Mouse (Mus musculus) cerebellum, adult 9-11 months (tissue): Measurements from ENCODE around the gene Sardh.
A peak's percentile ranks its signal among the peaks of the same experiment; 100 is the strongest.

Source experiments
- DNase-seq: peaks from one replicate; pipeline ENCODE4 v3.0.0; 2022

Sardh gene

DNA sequence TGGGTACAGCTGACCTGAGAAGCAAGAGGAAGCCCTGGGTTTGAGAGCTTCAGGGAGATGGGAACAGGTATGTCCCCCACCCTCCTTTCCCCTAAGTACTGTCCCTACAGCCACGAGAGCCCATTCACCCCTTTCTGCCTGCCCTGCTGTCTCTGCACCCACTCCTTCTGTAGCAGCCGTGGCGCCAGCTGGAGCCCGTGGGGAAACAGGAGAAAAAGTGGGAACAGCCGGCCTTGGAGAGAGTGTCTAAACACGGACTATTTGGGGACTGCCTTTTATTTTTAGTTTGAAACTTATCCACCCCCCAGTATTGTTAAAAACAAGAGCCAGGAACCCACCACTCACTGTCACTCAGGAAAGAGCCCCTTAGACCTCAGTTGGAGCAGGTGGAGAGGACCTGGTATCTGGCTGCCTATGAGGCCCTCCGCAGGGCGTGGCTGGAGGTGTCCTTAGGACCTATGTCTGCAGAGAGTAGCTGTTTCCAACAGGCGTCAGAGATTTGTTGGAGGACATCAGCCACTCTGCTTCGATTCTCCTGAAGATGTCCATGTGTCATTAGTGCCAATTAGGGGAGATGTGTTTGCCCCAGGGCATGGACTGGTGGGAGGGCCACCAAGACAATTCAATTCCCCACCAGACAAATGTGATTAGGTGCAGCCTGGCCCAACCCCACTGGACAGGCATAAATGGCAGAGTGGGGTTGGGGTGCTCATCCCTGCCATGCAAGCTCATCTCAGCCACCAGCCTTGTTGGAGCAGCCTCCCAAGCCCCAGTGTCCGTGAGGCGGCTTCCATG, 83.1 kb downstream of the Sardh start, which contains the start of gene Dbh:
Gene Dbh (plus strand): TSS at position 438 of the 795 bp plus-strand sequence.
- DNase-seq = no peak

DNA sequence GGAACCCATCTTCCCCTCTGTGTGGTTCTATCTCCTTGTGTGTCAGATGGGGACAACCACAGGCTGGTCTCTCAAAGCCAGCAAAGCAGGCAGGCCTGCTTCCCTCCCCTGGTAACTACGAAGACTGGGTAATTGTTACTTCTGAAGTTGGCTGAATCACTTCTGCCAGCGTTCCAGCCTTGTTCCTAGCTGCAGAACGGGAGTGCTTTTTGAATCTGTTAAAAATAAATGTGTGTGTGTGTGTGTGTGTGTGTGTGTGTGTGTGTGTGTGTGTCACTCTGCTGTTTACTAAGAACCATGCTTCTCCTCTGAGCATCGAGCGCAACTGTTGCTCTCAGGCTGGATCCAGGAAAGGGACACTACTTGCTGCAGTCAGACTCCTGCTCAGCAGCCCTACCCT, 84.3 kb downstream of the Sardh start:
- no peak for DNase-seq

DNA sequence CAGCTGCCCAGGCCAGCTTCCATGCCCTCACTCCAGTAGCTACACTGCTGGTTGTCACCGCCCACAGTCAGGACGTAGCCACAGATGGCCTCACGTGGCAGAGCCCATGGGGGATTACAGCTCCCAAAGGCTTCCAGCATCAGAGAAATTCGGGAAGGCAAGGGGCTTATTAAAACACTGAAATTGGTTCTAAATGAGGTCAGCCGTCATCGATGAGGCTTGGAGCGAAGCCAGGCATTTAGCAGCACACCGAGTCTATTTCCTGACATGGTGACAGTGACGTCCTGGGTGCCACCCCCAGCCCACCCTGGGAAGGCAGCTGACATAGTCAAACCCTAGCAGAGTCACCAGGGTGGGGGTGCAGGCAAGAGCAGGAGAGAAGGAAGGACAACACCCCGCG, 85.5 kb downstream of the Sardh start:
- no peak for DNase-seq

DNA sequence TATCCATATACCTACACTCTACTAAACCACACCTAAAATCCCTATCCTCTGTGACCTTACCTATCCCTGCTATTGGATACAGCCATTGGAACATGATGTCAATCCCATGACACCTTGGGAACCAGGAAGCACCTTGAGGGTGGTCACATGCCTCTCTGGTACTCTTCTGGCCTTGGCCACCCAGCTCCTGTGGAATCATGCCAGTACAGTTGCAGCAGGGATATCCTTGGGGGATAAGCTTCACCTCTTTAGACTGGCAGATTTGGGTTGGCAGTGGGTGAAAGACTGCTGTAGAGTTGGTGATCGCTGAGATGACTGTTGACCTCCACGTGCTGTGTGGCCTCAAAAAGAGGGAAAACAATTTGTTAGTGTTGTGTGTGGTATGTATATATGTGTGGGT, 86.6 kb downstream of the Sardh start:
- no peak for DNase-seq

DNA sequence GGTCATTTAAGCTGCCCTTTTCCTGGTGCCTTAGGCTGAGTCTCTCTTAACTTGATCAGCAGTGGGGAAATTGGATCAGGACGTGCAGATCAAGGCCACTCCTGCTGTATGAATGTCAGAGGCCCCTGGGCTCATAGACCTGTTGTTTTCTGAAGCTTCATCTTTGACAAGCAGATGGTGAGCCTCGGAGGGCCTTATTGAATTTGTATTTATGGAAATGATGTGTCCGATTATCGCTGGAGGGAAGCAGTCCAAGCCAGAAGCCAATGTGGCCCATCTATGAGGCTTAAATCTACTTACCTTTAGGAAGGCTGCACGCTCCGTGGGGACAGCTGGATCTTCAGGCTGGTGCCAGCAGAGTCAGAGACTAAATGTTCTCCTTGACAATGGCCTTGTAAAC, 91.5 kb downstream of the Sardh start:
- no peak for DNase-seq

DNA sequence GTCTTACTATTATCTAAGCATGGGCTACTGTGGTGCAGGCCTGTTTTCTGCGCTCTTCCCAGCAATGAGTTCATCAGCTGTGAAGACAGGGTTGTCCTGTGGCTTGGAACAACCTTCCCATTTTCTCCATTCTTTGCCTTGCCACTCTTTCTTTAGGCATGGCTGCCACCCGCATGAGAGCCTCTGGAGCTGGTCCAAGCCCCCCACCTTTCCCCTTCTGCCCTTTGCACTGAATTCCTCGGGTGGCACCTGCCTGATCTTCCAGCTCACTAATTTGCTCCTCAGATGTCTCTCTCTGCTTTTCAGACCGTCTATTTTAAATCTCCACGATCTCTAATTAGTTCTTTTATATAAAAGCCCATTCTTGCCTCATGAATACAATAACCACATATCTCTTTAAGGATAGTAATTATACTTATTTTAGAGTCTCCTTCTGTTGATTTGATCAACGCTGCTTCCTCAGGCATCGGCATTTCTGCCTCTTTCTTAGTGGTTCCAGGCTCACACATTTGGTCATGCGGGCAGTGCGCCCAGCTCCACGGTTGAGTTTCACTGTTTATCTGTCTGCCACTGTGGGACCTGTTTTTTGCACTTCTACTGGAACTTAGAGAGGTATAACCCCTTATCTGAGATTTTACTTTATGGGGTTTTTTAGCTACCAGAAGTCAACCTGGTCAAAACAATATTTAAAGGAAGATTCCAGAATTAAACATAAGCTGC, 93.5 kb downstream of the Sardh start:
- no peak for DNase-seq

DNA sequence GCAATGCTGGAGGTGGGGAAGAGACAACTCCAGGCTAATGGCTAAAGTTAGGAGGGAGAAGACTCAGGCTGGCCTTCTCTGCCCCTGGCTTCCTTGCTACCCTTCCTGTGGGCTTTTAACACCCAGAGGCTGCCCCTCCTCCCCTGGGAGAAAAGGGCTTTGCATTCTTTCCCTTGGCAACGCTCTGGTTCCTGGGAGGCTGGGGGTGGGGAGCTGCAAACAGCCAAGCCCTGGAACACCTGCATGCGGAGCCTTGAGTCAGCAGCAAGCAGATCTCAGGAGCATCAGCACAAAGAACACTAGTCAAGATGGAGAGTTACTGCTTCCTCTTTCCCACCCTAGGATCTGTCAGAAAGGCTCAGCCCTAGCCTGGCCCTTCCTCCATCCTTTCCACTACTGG, 98.7 kb downstream of the Sardh start:
- no peak for DNase-seq

DNA sequence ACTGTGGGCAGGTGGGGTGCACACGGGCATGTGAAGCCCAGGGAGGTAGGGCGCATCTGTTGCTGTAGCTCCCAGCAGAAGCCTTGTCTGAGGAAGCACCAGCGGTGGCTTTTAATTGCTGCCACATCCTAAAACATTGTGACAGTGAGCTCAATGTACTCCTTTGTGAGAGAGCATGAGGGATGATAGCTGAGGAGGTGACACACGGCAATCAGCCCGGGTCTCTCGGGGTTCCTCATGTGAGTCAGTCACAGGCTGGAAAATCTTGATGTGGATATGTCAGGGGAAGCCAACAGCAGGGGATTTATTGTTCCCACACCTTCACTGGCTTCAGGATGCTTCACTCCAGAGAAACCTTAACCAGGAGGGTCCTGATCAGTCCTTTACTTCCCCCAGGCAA, 101.3 kb downstream of the Sardh start:
- no peak for DNase-seq

DNA sequence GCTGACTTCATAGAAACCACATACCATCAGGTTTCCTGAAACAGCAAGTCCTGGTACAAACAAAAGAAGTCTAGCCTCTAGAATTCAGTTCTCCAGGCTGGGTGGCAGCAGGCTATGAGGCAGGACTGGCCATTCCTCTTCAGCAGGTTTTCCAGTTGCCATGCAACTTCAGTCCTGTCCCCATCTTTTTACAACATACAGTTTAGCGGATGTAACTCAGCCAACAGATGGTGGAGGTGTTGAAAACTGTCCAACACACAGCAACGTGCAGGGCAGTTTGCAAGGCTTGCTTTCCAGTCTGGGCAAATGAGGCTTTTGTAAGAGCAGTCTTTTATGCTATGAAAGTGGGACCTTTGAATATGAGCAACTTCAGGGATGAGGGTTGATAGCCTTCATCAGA, 103.2 kb downstream of the Sardh start:
- no peak for DNase-seq

DNA sequence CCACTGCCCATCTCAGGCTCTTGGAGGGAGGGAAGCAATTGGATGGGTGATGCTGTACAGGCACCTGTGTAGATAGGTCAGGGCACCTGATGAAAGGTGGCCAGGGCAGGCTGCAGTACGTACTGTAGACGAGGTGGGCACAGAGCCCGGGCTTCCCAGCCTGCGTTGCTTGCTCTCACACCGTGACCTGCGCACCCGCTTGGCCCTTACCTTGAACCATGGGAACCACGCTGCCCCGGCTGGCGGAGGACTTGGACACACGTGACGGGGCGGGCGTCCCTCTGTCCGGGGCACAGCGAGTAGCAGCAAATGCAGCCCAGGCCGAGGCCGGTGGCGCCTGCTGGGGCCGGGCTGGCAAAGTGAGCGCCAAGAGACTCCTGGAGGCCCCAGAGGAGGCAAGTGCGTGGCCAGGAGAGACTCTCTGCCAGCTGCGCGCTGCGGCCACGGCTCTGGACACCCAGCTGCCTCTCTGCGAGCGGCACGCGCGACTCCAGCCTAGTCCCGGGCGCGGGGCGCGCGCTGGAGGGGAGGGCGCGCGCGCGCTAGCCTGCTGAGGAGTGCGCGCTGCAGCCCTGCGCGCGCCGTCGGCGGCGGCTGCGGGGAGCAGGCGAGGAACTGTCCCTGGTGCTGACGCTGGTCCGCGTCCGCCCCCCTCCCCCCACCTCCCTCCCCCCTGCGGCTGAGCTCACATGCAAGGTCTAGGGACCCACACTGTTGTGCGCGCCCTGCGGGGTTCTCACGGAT, 106.0 kb downstream of the Sardh start, which contains the start of gene Fam163b:
Gene Fam163b (minus strand): TSS at position 542 of the 744 bp plus-strand sequence.
- DNase-seq = peak; percentile 57
